Mouse (Mus musculus): ENCODE data around the gene Tnfrsf13b. TPM values are rescaled to one million over a fixed set of nuclear protein-coding genes. Genes with fewer than 3 reads are reported as not detected.

The Tnfrsf13b gene
- polyA plus RNA-seq, 1 experiment from 2014 or later = 10.8 TPM

DNA sequence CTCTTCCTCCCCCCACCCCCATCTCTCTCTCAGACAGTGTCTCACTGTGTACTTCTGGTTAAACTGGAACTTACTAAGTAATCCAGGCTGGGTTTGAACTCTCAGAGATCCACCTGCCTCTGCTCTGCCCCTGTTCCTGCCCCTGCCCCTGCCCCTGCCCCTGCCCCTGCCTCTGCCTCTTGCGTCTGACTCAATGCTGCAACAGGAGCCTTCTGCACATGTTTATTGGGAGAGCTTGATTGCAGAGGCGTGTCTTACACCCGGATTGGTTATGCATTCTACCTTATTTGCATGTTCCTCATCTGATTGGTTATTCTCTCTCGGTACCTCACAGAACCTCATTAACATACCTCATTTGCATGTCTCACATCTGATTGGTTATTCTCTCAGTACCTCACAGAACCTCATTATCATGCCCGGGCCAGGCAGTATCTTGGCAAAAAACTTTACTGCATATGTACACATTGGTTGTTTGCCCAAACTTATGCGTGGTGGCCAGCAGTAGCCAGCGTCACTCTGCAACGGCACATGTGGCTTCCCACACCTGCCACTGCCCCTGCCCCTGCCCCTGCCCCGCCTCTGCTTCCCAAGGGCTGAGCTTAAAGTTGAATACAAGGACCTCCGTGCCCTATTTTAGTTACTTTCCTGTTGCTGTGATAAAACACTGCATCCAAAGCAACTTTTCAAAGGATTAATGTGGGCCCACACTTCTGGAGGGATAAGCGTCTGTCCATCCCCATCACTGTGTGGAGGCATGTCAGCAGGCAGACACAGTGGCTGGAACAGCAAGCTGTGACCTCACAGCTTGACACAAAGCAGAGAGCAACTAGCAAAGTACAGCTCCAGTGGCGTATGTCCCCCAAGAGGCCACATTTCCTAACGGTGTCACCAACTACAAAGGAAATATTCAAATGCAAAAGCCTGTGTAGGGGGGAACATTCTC is 23.9 kb upstream of the Tnfrsf13b start:
- no peaks in the 10 kb centered on the region for H3K9me3 ChIP-seq (ENCODE audit: low read length)
- H3K27me3 ChIP-seq (replicated peaks; ENCODE audit: insufficient read depth, low read length) = no peaks in the 10 kb centered on the region
- H3K27ac ChIP-seq (ENCODE audit: low read length) = no peak overlapping the region
- H3K36me3 ChIP-seq (ENCODE audit: insufficient read depth, low read length) = no peaks in the 10 kb centered on the region
- ATAC-seq = no peak
- H3K4me3 ChIP-seq (ENCODE audit: low read depth, low read length) = no peak overlapping the region
- 68% methylated on average over 12 of the region's 13 CpGs for WGBS
- H3K4me2 ChIP-seq (replicated peaks; ENCODE audit: low read depth, low read length) = no peak overlapping the region
- H3K4me1 ChIP-seq (ENCODE audit: insufficient read depth, low read depth, low read length) = no peaks in the 10 kb centered on the region
- H3K9ac ChIP-seq (replicated peaks; ENCODE audit: low read depth) = no peak overlapping the region
- TF ChIP-seq EP300 (IDR thresholded peaks at IDR 0.05) = no peak
- no peak for TF ChIP-seq CTCF (IDR thresholded peaks at IDR 0.05)
- DNase-seq (ENCODE audit: low spot score) = peak; percentile 25

DNA sequence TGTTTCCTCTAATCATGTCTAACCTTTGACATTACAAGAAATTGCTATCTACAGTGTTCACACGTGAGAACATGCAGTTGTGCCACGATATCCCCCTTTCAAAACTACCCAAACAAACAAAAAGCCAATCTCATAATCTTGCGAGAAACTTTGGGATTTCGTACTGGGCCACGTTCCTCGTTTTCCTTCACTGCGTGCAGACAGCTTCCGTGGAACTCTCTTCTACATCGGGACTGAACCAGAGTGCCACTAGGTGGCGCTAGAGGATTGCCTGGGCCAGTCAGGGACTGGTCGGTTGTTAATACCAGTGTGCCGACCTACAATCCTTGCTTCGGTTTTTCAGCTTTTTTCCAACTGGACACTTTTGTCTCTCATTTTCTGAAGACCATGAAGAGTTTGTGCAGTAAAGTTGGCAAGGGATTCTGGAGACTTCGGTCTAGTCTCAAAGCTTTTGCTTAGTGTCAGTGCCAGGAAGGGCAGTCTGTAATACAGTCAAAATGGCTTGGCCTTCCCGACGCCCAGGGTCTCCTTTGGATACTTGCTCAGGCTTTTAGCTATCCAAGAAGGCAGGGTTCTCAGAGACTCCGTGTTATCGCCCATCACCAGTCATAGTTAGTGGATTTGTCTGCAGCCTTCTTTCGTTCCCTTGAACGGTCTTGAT is 22.2 kb upstream of the Tnfrsf13b start:
- no peaks in the 10 kb centered on the region for H3K4me1 ChIP-seq (ENCODE audit: insufficient read depth, low read depth, low read length)
- H3K9me3 ChIP-seq (ENCODE audit: low read length) = no peaks in the 10 kb centered on the region
- no peak overlapping the region for H3K4me2 ChIP-seq (replicated peaks; ENCODE audit: low read depth, low read length)
- H3K27ac ChIP-seq (ENCODE audit: low read length) = no peak overlapping the region
- H3K27me3 ChIP-seq (replicated peaks; ENCODE audit: insufficient read depth, low read length) = no peaks in the 10 kb centered on the region
- WGBS = 21% methylated on average over 20 of the region's 20 CpGs
- DNase-seq (ENCODE audit: low spot score) (peak; percentile 93), ATAC-seq (peak; percentile 91)
- TF ChIP-seq EP300 (IDR thresholded peaks at IDR 0.05) (no peak), CTCF (IDR thresholded peaks at IDR 0.05) (peak; percentile 100)
- no peak overlapping the region for H3K9ac ChIP-seq (replicated peaks; ENCODE audit: low read depth)
- no peak overlapping the region for H3K4me3 ChIP-seq (ENCODE audit: low read depth, low read length)
- no peaks in the 10 kb centered on the region for H3K36me3 ChIP-seq (ENCODE audit: insufficient read depth, low read length)

GRCm38 (mm10) chr11:61108911-61109361 is 17.6 kb upstream of the Tnfrsf13b start:
- no peak for TF ChIP-seq EP300 (IDR thresholded peaks at IDR 0.05)
- no peak for TF ChIP-seq CTCF (IDR thresholded peaks at IDR 0.05)
- Histone ChIP-seq H3K4me2 (replicated peaks; ENCODE audit: low read depth, low read length) (no peak overlapping the region), H3K27me3 (replicated peaks; ENCODE audit: insufficient read depth, low read length) (no peaks in the 10 kb centered on the region), H3K4me1 (ENCODE audit: insufficient read depth, low read depth, low read length) (no peaks in the 10 kb centered on the region), H3K9ac (replicated peaks; ENCODE audit: low read depth) (no peak overlapping the region), H3K9me3 (ENCODE audit: low read length) (no peaks in the 10 kb centered on the region), H3K4me3 (ENCODE audit: low read depth, low read length) (no peak overlapping the region), H3K36me3 (ENCODE audit: insufficient read depth, low read length) (no peaks in the 10 kb centered on the region), H3K27ac (ENCODE audit: low read length) (no peak overlapping the region)
- whole genome bisulfite sequencing = 76% methylated on average over 12 of the region's 12 CpGs
- DNase-seq (ENCODE audit: low spot score) (no peak), ATAC-seq (no peak)

- Histone ChIP-seq H3K9me3 (ENCODE audit: low read length) (no peaks in the 10 kb centered on the region), H3K27ac (ENCODE audit: low read length) (no peak overlapping the region), H3K36me3 (ENCODE audit: insufficient read depth, low read length) (no peaks in the 10 kb centered on the region), H3K4me1 (ENCODE audit: insufficient read depth, low read depth, low read length) (no peaks in the 10 kb centered on the region), H3K27me3 (replicated peaks; ENCODE audit: insufficient read depth, low read length) (no peaks in the 10 kb centered on the region), H3K4me2 (replicated peaks; ENCODE audit: low read depth, low read length) (no peak overlapping the region), H3K4me3 (ENCODE audit: low read depth, low read length) (no peak overlapping the region), H3K9ac (replicated peaks; ENCODE audit: low read depth) (no peak overlapping the region)
- no peak for DNase-seq (ENCODE audit: low spot score)
- WGBS = 70% methylated on average over 6 of the region's 6 CpGs
- no peak for TF ChIP-seq CTCF (IDR thresholded peaks at IDR 0.05)
- no peak for TF ChIP-seq EP300 (IDR thresholded peaks at IDR 0.05)
- ATAC-seq = no peak
Observed at GRCm38 (mm10) chr11:61109707-61110106, 16.8 kb upstream of the Tnfrsf13b start.

GRCm38 (mm10) chr11:61110113-61110512 is 16.4 kb upstream of the Tnfrsf13b start:
- no peak for DNase-seq (ENCODE audit: low spot score)
- Histone ChIP-seq H3K4me1 (ENCODE audit: insufficient read depth, low read depth, low read length) (no peaks in the 10 kb centered on the region), H3K27me3 (replicated peaks; ENCODE audit: insufficient read depth, low read length) (no peaks in the 10 kb centered on the region), H3K27ac (ENCODE audit: low read length) (no peak overlapping the region), H3K9me3 (ENCODE audit: low read length) (no peaks in the 10 kb centered on the region), H3K36me3 (ENCODE audit: insufficient read depth, low read length) (no peaks in the 10 kb centered on the region), H3K4me3 (ENCODE audit: low read depth, low read length) (no peak overlapping the region), H3K9ac (replicated peaks; ENCODE audit: low read depth) (no peak overlapping the region), H3K4me2 (replicated peaks; ENCODE audit: low read depth, low read length) (no peak overlapping the region)
- TF ChIP-seq CTCF (IDR thresholded peaks at IDR 0.05) (no peak), EP300 (IDR thresholded peaks at IDR 0.05) (no peak)
- ATAC-seq = no peak
- WGBS = 70% methylated on average over 10 of the region's 10 CpGs

GRCm38 (mm10) chr11:61110928-61111327 is 15.6 kb upstream of the Tnfrsf13b start:
- no peak for ATAC-seq

More at GRCm38 (mm10) chr11:61110928-61111327, 15.6 kb upstream of the Tnfrsf13b start:
- 33% methylated on average over 1 of the region's 1 CpGs for WGBS
- Histone ChIP-seq H3K4me2 (replicated peaks; ENCODE audit: low read depth, low read length) (no peak overlapping the region), H3K36me3 (ENCODE audit: insufficient read depth, low read length) (no peaks in the 10 kb centered on the region), H3K27me3 (replicated peaks; ENCODE audit: insufficient read depth, low read length) (no peaks in the 10 kb centered on the region), H3K9me3 (ENCODE audit: low read length) (no peaks in the 10 kb centered on the region), H3K27ac (ENCODE audit: low read length) (no peak overlapping the region), H3K4me3 (ENCODE audit: low read depth, low read length) (no peak overlapping the region), H3K9ac (replicated peaks; ENCODE audit: low read depth) (no peak overlapping the region), H3K4me1 (ENCODE audit: insufficient read depth, low read depth, low read length) (no peaks in the 10 kb centered on the region)
- TF ChIP-seq CTCF (IDR thresholded peaks at IDR 0.05) (no peak), EP300 (IDR thresholded peaks at IDR 0.05) (no peak)
- DNase-seq (ENCODE audit: low spot score) = no peak

All from lung, postnatal 0 days (tissue).